ENCODE assay signal across 8 mouse cellular contexts in genomic region chr4:148922221-148922700, GRCm38 (mm10).
DNase-seq lines count a peak whose midpoint lies in the region; ATAC-seq and TF ChIP-seq lines count a peak whose summit lies in the region.

No protein-coding gene starts in this region.

- peak overlapping the region; percentile 4; the same call in 1 of the 2 replicates for H3K27ac ChIP-seq in heart, postnatal 0 days (ENCODE audit: low read depth)
- H3K27ac ChIP-seq in forebrain, embryonic 13.5 days, result no peak overlapping the region
- peak overlapping the region; percentile 78 for H3K27ac ChIP-seq in kidney, embryonic 16.5 days (ENCODE audit: low read length)
- H3K27ac ChIP-seq in neural tube, embryonic 12.5 days, result peak overlapping the region; percentile 57; the same call in 1 of the 2 replicates

- no peak overlapping the region for H3K4me3 ChIP-seq in heart, postnatal 0 days (ENCODE audit: low read depth, low read length)
- no peak overlapping the region for H3K4me3 ChIP-seq in forebrain, embryonic 13.5 days
- peak overlapping the region; percentile 8 for H3K4me3 ChIP-seq in kidney, embryonic 16.5 days (ENCODE audit: low read length)
- 0 out of 2 replicates have a peak overlapping the region, but pooled peaks have one; percentile 1 for H3K4me3 ChIP-seq in neural tube, embryonic 12.5 days

- no peaks in the 10 kb centered on the region for H3K27me3 ChIP-seq in heart, postnatal 0 days (ENCODE audit: control insufficient read depth, insufficient read depth, low read length)
- peaks cover 81% of the 10 kb centered on the region for H3K27me3 ChIP-seq in forebrain, embryonic 13.5 days
- peaks cover 27% of the 10 kb centered on the region for H3K27me3 ChIP-seq in kidney, embryonic 16.5 days (ENCODE audit: insufficient read depth, low read length)
- H3K27me3 ChIP-seq in neural tube, embryonic 12.5 days (replicated peaks), result peaks cover 65% of the 10 kb centered on the region

- peak; percentile 55; the same call in 1 of the 2 replicates for ATAC-seq in heart, postnatal 0 days (ENCODE audit: insufficient read depth, low read depth)
- peak; percentile 29; the same call in 1 of the 2 replicates for ATAC-seq in forebrain, embryonic 13.5 days
- peak; percentile 24 for ATAC-seq in kidney, embryonic 16.5 days (ENCODE audit: low FRiP score, low TSS enrichment)
- peak; percentile 55; the same call in 1 of the 2 replicates for ATAC-seq in neural tube, embryonic 12.5 days (ENCODE audit: low FRiP score, low read depth)
- ATAC-seq in frontal cortex, adult (ENCODE audit: low TSS enrichment), result no peak

- no peaks in the 10 kb centered on the region for H3K36me3 ChIP-seq in heart, postnatal 0 days (replicated peaks; ENCODE audit: control insufficient read depth, insufficient read depth, low read length)
- H3K36me3 ChIP-seq in forebrain, embryonic 13.5 days (ENCODE audit: poor library complexity, severe bottlenecking), result no peaks in the 10 kb centered on the region
- H3K36me3 ChIP-seq in kidney, embryonic 16.5 days (ENCODE audit: insufficient read depth, low read length), result no peaks in the 10 kb centered on the region
- no peaks in the 10 kb centered on the region for H3K36me3 ChIP-seq in neural tube, embryonic 12.5 days

- 28% methylated on average over 15 of the region's 16 CpGs for WGBS in heart, postnatal 0 days
- 9% methylated on average over 16 of the region's 16 CpGs for WGBS in forebrain, embryonic 13.5 days
- 3% methylated on average over 16 of the region's 16 CpGs for WGBS in kidney, embryonic 16.5 days
- WGBS in neural tube, embryonic 12.5 days, result 3% methylated on average over 16 of the region's 16 CpGs

- H3K4me2 ChIP-seq in heart, postnatal 0 days (ENCODE audit: low read depth, low read length), result no peak overlapping the region
- peak overlapping the region; percentile 48 for H3K4me2 ChIP-seq in forebrain, embryonic 13.5 days
- H3K4me2 ChIP-seq in kidney, embryonic 16.5 days (replicated peaks; ENCODE audit: low read depth, low read length), result peak overlapping the region; percentile 41
- peak overlapping the region; percentile 51 for H3K4me2 ChIP-seq in neural tube, embryonic 12.5 days (replicated peaks)

- H3K4me1 ChIP-seq in heart, postnatal 0 days (ENCODE audit: control insufficient read depth, insufficient read depth), result peaks cover 29% of the 10 kb centered on the region
- H3K4me1 ChIP-seq in forebrain, embryonic 13.5 days, result peaks cover 57% of the 10 kb centered on the region
- H3K4me1 ChIP-seq in kidney, embryonic 16.5 days (ENCODE audit: insufficient read depth, low read length), result peaks cover 100% of the 10 kb centered on the region
- peaks cover 92% of the 10 kb centered on the region for H3K4me1 ChIP-seq in neural tube, embryonic 12.5 days

- H3K9me3 ChIP-seq in heart, postnatal 0 days (replicated peaks; ENCODE audit: control insufficient read depth, low read length), result no peaks in the 10 kb centered on the region
- H3K9me3 ChIP-seq in forebrain, embryonic 13.5 days (replicated peaks), result no peaks in the 10 kb centered on the region
- no peaks in the 10 kb centered on the region for H3K9me3 ChIP-seq in kidney, embryonic 16.5 days (ENCODE audit: low read length)
- no peaks in the 10 kb centered on the region for H3K9me3 ChIP-seq in neural tube, embryonic 12.5 days

- intact Hi-C loops in heart, postnatal 10 days (cut with DNase I), result no loop called here

- DNase-seq in heart, postnatal 0 days (ENCODE audit: low spot score), result no peak
- no peak for DNase-seq in heart, postnatal 10 days
- DNase-seq in left cerebral cortex, adult 11 months (ENCODE audit: low spot score), result no peak
- no peak for DNase-seq in right cerebral cortex, postnatal 14 days

- no peak overlapping the region for H3K9ac ChIP-seq in heart, postnatal 0 days (replicated peaks; ENCODE audit: low read depth, low read length)
- peak overlapping the region; percentile 22; the same call in 1 of the 2 replicates for H3K9ac ChIP-seq in forebrain, embryonic 13.5 days
- peak overlapping the region; percentile 45; the same call in 1 of the 2 replicates for H3K9ac ChIP-seq in kidney, embryonic 16.5 days (replicated peaks; ENCODE audit: low read length)
- H3K9ac ChIP-seq in neural tube, embryonic 12.5 days, result no peak overlapping the region

- no peak for TF ChIP-seq CTCF in heart, postnatal 0 days (IDR thresholded peaks at IDR 0.05; ENCODE audit: low read depth)

- TF ChIP-seq EP300 in heart, postnatal 0 days (IDR thresholded peaks at IDR 0.05; ENCODE audit: low read depth), result no peak

Comparison
In these comparisons a context has a peak if more than half of its experiments do, and no peak if none do; other contexts are left out.
1. H3K4me3 ChIP-seq: peak in kidney, embryonic 16.5 days (single experiment) and neural tube, embryonic 12.5 days (single experiment); none in heart, postnatal 0 days (single experiment) and forebrain, embryonic 13.5 days (single experiment).
2. H3K9ac ChIP-seq: peak in forebrain, embryonic 13.5 days (single experiment) and kidney, embryonic 16.5 days (single experiment); none in heart, postnatal 0 days (single experiment) and neural tube, embryonic 12.5 days (single experiment).